Mouse (Mus musculus) heart, adult 11 months (tissue): Measurements from ENCODE around the gene Ppp1r8.
"Not testable (repeated sequence)": the region's sequence is repeated elsewhere in the genome, so short reads cannot be mapped to it uniquely, and the experiment has no call there.

ENCODE experiments used
- DNase-seq: peaks from one replicate; pipeline ENCODE4 v3.0.0; 2022

The Ppp1r8 gene

GRCm38 (mm10) chr4:132806620-132807191 lies 36.3 kb downstream of the Ppp1r8 start:
- DNase-seq, result no peak

- DNase-seq, result no peak
Observed at GRCm38 (mm10) chr4:132805599-132806197, 37.3 kb downstream of the Ppp1r8 start.

- peak; percentile 85 for DNase-seq
Observed at GRCm38 (mm10) chr4:132805146-132805545, 37.8 kb downstream of the Ppp1r8 start.

GRCm38 (mm10) chr4:132804331-132804730 lies 38.6 kb downstream of the Ppp1r8 start:
- peak; percentile 93 for DNase-seq

GRCm38 (mm10) chr4:132803876-132804275 lies 39.1 kb downstream of the Ppp1r8 start:
- DNase-seq, result peak; percentile 90

GRCm38 (mm10) chr4:132803212-132803611 lies 39.8 kb downstream of the Ppp1r8 start:
- no peak for DNase-seq

GRCm38 (mm10) chr4:132802171-132802637 lies 40.8 kb downstream of the Ppp1r8 start:
- DNase-seq, result peak; percentile 98

- DNase-seq, result peak; percentile 70
Observed at GRCm38 (mm10) chr4:132801176-132802077, 41.5 kb downstream of the Ppp1r8 start.

- no peak for DNase-seq
Observed at GRCm38 (mm10) chr4:132799845-132800244, 43.1 kb downstream of the Ppp1r8 start.

GRCm38 (mm10) chr4:132798666-132799065 lies 44.3 kb downstream of the Ppp1r8 start:
- DNase-seq, result peak; percentile 78

GRCm38 (mm10) chr4:132798028-132798427 lies 44.9 kb downstream of the Ppp1r8 start:
- peak; percentile 85 for DNase-seq

GRCm38 (mm10) chr4:132797461-132797860 lies 45.5 kb downstream of the Ppp1r8 start:
- no peak for DNase-seq

GRCm38 (mm10) chr4:132796196-132796886 lies 46.6 kb downstream of the Ppp1r8 start, which contains the start of gene Themis2:
TSS of gene Themis2 (minus strand) at chr4:132796387.
- peak; percentile 98 for DNase-seq

GRCm38 (mm10) chr4:132795171-132795570 lies 47.8 kb downstream of the Ppp1r8 start:
- peak; percentile 88 for DNase-seq

GRCm38 (mm10) chr4:132794760-132795159 lies 48.2 kb downstream of the Ppp1r8 start:
- DNase-seq, result peak; percentile 92

- peak; percentile 96 for DNase-seq
Observed at GRCm38 (mm10) chr4:132794028-132794427, 48.9 kb downstream of the Ppp1r8 start.

- not testable (repeated sequence) for DNase-seq
Observed at GRCm38 (mm10) chr4:132793322-132794004, 49.5 kb downstream of the Ppp1r8 start.

- DNase-seq, result peak; percentile 86
Observed at GRCm38 (mm10) chr4:132789731-132790130, 53.2 kb downstream of the Ppp1r8 start.

- DNase-seq, result peak; percentile 86
Observed at GRCm38 (mm10) chr4:132785228-132785627, 57.7 kb downstream of the Ppp1r8 start.

- DNase-seq, result no peak
Observed at GRCm38 (mm10) chr4:132783732-132784131, 59.2 kb downstream of the Ppp1r8 start.

GRCm38 (mm10) chr4:132780288-132780687 lies 62.7 kb downstream of the Ppp1r8 start:
- peak; percentile 95 for DNase-seq

- peak; percentile 68 for DNase-seq
Observed at GRCm38 (mm10) chr4:132778562-132779201, 64.3 kb downstream of the Ppp1r8 start.
